Mouse (Mus musculus) splenic B cell, adult 2 months (primary cell): ENCODE data around the gene Txn2.

Source experiments
- DNase-seq: peaks from one replicate; pipeline ENCODE4 v3.0.0-alpha.2; 2011; ENCODE audit warnings: low read depth, low spot score
- H3K27me3 ChIP-seq: 2 replicates; pipeline ENCODE4 v1.6.1; 2012; ENCODE audit warnings: mild to moderate bottlenecking, low read length, moderate library complexity, mixed read lengths; ENCODE audit not compliant: control insufficient read depth, poor library complexity, insufficient read depth, severe bottlenecking
- H3K36me3 ChIP-seq: 2 replicates; pipeline ENCODE4 v1.6.1; 2012; ENCODE audit warnings: mild to moderate bottlenecking, low read length, moderate library complexity, mixed read lengths; ENCODE audit not compliant: control insufficient read depth, poor library complexity, insufficient read depth, severe bottlenecking

Gene Txn2

DNA sequence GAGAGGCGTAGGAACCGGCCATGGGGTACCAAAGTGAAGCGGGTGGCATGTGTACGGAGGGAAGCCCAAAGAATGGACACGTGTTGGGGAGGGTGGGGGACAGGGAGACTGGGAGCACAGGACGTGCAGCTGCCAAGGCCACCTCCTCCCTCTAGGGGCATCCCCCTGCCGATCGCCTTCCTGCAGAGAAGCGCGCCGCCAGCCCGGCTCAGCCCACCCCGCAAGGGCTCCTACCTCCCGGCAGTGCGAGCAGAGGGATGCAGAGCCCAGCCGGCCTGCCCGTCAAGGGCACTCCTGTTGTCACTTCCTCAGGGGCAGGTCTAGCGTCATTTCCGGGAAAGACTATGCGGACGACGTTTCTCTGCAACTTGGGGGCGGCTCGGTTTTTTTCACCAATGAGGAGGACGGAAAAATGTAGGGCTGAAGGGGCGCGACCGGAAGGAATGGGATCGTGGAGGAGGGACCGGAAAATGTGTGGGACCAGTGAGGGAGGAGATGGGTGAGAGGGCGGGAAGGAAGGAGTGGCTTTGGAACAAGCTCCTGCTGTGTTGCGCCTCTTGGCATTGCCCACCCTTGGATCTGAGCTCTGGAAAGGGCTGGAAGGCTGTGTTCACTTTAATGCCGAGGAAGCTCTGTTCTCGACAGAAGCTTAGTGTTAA lies at the start of gene Txn2:
Gene Txn2, minus strand, starts transcription at position 334 of the 659 bp plus-strand sequence.
- H3K36me3 ChIP-seq, result peaks cover 6% of the 10 kb centered on the region
- H3K27me3 ChIP-seq, result no peaks in the 10 kb centered on the region
- peak; percentile 96 for DNase-seq

DNA sequence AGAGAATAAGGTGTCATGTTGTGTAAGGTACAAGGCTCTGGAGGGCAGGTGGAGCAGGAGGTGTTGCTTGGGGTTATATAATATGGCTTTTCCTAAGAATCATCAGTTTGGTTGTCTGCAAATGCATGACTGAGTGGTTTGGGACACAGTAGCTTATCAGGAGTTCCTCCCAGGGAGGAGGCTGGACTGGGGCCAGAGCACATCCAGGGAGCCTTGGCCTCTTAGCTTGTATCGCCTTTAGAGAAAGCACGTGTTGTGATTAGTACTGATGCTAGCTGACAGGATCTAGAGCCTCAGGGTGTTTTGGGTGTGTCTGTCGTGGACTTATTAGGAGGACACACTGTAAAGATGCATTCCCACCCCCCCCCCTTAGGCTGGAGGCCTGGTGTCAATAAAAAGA lies 48.9 kb upstream of the Txn2 start:
- no peaks in the 10 kb centered on the region for H3K27me3 ChIP-seq
- no peaks in the 10 kb centered on the region for H3K36me3 ChIP-seq
- DNase-seq, result no peak

DNA sequence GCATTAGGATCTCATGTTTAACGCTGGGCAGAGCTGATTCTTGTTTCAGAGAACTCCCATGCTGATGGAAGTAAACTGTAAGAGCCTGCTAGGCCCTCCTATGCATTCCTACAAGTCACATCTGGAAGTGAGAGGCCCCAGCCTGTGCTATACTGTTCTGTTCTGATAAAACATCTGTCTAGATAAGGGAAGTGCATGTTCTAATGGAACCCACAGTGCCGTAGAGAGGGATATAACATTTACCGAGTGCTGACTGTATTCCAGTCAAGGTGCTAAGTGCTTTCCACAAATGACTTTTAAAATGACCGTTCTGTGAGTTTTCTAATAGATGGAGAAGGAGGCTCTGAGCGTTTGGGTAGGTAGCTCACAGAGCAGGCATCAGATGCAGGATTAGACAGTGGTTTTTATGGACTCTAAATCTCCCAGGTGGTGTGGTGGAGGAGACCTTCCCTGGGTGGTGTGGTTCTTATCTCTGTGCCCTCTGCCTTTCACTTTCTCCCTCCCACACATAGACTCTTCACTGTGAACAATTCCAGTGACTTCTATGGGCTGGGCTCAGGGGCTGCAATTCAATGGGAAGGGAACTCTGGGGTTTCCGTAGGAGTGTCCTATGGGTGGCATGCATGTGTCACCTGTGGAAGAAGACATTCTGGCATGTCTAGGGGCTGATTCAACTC lies 45.5 kb upstream of the Txn2 start:
- Histone ChIP-seq H3K36me3 (no peaks in the 10 kb centered on the region), H3K27me3 (no peaks in the 10 kb centered on the region)
- no peak for DNase-seq

DNA sequence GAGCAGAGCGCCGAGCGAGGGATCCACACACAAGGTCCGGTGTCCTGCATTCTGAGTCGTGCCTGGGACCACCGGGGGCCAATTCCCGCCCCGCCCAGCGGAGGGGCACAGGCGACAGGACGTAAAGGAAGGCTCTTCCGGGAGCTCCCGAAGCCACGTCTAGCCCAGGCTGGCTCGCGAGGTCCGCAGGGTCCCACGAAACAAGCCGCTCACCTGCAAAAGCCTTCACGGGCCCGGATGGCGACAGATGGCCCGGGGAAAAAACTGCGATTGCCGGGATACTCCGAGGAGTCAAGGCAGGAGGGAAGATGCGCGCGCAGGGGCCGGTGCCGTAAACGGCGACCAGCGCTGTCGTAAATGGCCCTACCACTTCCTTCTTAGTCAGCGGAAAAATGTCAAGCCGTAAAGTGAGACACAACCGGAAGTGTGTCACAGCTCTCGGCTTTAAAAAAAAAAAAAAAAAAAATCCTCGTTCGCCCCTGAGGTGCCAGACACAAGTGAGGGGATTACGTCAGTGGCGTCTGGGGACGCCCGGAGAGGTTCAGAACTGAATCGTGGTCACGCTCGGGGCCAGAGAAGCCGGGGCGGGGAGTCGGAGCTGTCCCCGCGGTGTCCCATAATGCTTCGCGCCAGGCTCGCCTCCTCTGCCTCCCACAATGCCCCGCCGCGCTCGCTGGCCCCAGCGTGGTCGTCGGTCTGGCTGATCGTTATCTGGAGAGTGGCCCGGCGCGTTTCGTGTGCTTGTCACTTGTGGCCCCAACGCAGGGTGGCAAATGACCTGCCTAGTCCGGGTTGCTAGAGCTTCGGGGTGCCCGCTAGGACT lies 41.9 kb upstream of the Txn2 start, which contains the start of gene Eif3d:
Gene Eif3d, minus strand, starts transcription at position 344 of the 823 bp plus-strand sequence.
- DNase-seq, result peak; percentile 97
- peaks cover 10% of the 10 kb centered on the region for H3K36me3 ChIP-seq

DNA sequence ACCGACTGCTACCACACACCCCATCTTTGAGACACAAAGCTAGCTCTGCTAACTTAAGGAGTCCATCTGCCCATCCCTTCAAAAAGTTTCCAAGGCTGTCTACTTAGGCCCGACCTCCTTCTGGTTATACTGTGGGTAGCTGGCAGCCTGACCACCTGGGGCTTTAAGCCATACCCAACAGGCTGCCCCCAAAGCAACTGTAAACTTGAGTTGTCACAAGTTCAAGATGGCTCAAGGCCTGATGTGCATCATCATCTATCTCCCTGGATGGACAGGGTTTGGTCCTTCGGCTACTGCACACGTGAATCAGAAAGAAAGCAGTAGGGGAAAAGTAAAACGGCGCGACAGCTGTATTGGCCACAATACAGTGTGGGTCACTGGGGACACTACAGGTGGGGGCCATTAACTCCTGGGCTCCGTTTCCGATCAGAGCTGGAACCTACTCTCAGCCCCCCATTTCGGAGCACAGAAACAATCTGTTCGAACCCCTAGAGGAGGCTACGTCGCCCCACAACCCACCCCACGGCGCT lies 41.2 kb upstream of the Txn2 start:
- DNase-seq, result no peak
- Histone ChIP-seq H3K36me3 (peaks cover 10% of the 10 kb centered on the region), H3K27me3 (no peaks in the 10 kb centered on the region)

More for the DNA sequence above, 41.9 kb upstream of the Txn2 start, which contains the start of gene Eif3d:
- H3K27me3 ChIP-seq, result no peaks in the 10 kb centered on the region

DNA sequence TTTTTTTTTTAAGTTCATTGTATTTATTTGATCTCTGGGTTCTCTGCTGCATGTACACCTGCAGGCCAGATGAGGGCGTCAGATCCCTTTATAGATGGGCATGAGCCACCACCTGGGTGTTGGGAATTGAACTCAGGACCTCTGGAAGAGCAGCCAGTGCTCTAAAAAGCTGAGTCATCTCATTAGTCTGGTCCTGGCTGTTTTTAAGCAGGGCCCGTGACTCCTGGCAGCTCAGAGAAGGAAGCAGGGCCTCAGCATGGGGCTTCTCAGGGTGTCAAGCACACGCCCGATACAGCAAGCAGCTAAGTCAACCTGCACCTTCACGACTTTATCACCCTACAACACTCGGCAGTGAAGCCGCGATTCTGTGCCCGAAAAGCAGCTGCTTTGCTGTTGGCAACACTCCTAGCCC lies 36.3 kb upstream of the Txn2 start:
- Histone ChIP-seq H3K36me3 (peaks cover 26% of the 10 kb centered on the region), H3K27me3 (no peaks in the 10 kb centered on the region)
- DNase-seq, result no peak

DNA sequence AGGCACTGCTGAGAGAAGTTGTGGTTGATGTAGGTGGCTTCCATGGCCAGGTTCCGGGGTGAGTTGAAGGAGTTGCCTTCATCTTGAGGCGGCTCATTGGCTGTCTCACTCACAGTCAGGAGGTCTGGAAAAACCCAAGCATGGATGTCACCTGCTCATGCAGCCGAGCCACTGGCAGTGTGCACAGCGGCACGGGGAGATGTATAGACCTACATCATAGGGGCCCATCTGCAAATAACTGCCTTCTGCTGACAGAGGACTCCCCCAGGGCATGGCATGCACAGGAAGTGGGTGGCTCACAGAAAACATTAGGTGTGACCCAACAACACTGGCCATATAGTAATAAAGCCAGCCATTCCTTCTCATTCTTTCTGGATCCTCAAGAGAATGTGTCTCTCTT lies 33.6 kb upstream of the Txn2 start:
- Histone ChIP-seq H3K36me3 (peaks cover 24% of the 10 kb centered on the region), H3K27me3 (no peaks in the 10 kb centered on the region)
- DNase-seq, result no peak

DNA sequence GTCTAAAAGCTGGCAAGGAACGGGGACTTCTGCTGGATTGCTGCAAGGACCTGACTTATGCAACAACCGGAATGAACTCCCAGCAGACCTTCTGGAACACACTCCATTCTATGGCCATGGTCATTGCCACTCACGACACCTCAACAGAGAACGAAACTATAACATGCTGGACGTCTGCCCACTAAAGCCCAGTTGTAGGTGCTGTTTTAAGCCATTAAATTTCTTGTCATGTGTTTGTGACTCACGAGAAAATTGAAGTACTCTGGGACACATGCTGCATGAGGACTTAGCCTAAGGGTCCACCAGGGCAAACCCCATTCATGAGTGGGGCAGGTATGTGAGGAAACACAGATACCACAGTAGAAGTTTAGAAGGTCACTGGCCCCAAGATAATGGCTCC lies 31.9 kb upstream of the Txn2 start:
- Histone ChIP-seq H3K36me3 (peaks cover 16% of the 10 kb centered on the region), H3K27me3 (no peaks in the 10 kb centered on the region)
- DNase-seq, result no peak

DNA sequence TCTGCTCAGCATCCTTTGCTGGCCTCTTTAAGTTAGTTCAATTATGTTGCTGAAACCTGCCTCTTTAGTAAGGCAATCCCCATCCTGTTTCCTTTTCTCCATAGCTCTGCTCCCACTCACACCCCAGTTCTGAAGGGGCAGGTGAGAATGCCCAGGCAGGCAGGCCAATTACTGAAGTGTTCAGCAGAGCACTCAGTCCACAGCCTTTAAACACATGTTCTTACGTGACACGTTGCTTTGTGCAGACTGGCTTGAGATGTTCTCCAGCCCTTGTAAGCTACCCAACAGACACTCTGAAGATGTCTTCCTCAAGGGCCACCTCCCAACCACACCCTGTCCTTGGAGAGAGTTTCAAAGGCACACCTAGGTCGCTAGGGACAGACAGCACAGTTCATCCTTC lies 29.3 kb upstream of the Txn2 start:
- Histone ChIP-seq H3K36me3 (peaks cover 13% of the 10 kb centered on the region; the same call in 1 of the 2 replicates), H3K27me3 (no peaks in the 10 kb centered on the region)
- no peak for DNase-seq

DNA sequence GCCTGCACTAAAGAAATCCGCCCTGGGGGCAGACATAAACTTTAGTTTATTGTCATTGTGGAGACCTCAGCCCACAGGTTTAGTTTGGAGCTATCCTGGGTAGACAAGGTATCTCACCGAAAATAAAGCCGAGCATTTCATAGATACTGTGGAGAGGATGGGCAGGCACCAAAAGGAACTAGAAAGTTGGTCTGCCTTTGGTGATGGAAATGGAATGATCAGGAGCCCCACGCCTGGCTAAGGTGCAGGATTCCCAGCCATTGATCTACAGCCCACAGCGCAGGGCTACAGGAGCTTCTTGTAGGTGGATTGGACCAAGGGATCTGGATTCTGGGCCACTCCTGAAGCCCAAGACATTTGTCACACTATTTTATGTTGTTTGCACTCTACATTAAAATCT lies 28.8 kb upstream of the Txn2 start:
- H3K36me3 ChIP-seq, result peaks cover 13% of the 10 kb centered on the region; the same call in 1 of the 2 replicates
- DNase-seq, result no peak
- no peaks in the 10 kb centered on the region for H3K27me3 ChIP-seq

DNA sequence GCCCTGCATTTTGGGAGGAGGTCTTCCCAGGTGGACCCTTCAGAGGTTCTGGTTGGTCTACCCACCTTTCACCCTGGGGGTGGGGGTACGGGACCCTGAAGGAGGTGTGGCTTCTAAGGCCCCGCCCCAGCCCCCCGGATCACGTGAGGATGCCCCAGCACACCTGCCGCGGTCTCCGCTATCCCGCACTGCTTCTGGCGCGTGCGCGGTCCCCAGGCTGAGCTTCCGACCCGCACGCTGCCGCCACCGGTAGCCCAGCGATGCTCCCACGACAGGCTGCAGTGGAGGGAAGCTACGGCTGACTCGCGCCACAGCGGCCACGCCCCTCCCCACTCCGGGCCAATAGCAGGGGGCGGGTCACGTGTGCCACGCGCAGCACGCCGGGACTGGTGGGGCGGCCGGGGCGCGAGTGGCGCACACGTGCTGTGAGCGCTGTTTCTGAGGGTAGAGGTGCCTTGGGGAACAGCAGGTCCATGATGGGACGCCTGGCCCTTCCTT lies 27.6 kb upstream of the Txn2 start, which contains the start of gene Foxred2:
Gene Foxred2, minus strand, starts transcription at position 319 of the 498 bp plus-strand sequence.
- peaks cover 3% of the 10 kb centered on the region for H3K36me3 ChIP-seq
- peak; percentile 93 for DNase-seq

DNA sequence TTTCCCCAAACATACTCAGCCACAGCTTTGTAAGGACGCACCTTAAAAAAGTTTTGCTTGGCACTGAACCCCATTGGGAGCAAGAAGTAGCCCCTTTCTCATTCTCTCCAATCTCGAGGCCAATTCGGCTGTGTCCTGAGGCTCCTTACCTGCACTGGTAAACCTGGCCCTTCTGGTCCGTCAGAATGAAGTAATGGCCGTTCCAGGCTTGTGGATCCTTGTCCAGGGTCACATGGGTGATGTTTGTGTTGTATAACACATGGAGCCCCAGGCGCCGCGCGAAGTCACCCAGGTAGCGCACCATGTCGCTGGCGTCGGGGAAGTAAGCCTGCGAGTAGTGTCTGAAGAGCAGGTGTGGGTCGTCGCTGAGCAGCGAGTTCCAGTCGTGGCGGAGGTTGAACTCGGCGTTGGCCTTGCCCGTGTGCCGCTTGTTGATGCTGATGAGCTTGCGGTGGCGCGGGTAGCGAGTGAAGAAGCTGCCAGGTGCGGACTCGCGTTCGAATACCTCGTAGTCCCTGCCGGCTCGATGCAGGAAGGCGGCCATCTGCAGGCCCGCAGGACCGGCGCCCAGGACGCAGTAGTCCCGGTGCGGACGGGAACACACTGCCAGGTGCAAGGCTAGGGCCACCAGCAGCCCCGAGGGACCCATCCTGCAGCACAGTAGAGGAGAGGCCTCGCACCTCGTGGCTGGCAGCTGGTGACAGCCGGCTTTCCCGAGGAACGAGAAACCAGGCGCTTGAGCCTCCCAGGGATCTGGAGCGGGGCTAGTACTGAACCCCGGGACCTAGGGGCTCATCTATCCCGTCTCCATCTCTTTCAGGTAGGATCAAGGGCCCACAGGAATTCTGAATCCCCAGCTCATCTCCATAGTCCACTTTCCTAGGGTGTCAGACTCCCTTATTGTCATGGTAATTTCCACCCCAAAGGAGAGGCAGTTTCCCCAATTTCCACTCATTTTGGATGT lies 26.9 kb upstream of the Txn2 start:
- Histone ChIP-seq H3K36me3 (no peaks in the 10 kb centered on the region; the same call in 1 of the 2 replicates), H3K27me3 (no peaks in the 10 kb centered on the region)
- peak; percentile 29 for DNase-seq

More for the DNA sequence above, 27.6 kb upstream of the Txn2 start, which contains the start of gene Foxred2:
- no peaks in the 10 kb centered on the region for H3K27me3 ChIP-seq

DNA sequence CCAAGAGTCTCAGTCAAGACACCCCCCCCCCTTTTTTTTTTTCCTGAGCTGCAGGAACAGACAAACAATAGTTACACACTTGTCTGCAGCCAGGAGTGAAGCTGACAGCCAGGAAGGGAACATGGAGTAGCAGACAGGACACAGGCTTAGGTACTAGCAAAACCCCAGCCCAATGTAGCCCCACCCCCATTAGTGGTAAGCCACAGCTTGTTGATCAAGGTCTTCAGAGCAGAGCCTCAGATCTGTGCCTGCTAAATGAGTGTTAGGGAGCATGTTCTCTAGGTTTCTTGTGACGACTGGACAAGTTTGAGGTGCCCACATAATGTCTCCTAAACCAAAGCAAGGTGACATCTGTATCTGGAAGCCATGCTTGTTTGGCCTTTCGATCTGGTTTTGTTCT lies 25.6 kb upstream of the Txn2 start:
- no peaks in the 10 kb centered on the region for H3K27me3 ChIP-seq
- no peak for DNase-seq
- no peaks in the 10 kb centered on the region; the same call in 1 of the 2 replicates for H3K36me3 ChIP-seq
